Mouse (Mus musculus): ENCODE data around the gene Atxn7l3.

Gene Atxn7l3

DNA sequence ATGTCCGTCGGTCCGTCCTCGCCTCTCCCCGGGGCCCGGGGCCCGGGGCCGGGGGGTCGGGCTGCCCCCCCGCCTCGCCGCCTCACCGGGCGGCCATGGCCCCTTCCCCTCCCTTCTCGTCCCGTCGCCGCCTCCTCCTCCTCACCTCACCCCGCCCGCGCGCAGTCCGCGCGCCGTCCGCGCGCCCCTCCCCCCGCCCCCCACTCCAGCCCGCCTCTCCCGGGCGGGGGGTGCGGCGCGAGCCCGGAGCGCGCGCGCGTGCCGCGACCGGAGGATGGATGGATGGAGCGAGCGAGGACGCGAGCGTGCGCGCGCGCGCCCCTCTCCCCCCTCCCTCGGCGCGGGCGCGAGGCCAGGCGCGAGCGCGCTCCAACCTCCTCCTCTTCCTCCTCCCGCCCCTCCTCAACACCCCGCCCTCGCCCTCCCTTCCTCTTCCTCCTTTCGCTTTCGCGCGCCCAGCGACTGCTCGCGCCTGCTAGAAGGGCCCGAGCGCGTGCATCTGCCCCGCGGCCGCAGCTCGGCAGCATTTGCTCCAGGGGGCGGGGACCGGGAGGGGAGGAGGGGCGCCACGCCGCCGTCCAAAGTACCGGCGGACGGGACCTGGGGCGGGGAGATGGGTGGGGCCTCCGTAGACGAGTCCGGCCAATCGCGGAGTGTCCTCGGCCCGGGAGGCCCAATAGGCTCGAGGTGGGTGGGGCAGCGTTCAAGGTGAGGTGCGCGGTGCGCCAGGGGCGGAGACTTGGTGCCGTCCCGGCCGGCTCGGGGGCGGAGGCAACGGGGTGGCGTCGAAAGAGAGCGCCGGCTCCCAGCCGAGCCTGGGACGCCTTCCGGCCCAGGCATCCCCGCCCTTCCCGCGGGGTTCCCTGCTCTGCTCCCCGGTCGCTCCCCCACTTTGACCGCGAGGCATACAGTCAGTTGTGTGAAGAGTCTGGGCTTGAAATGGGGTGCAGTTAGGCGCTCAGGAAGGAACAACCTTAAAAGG lies at the start of gene Atxn7l3:
Gene Atxn7l3 (minus strand): TSS at position 141 of the 982 bp plus-strand sequence.
- peak; percentile 98 for DNase-seq (ENCODE audit: low spot score)

DNA sequence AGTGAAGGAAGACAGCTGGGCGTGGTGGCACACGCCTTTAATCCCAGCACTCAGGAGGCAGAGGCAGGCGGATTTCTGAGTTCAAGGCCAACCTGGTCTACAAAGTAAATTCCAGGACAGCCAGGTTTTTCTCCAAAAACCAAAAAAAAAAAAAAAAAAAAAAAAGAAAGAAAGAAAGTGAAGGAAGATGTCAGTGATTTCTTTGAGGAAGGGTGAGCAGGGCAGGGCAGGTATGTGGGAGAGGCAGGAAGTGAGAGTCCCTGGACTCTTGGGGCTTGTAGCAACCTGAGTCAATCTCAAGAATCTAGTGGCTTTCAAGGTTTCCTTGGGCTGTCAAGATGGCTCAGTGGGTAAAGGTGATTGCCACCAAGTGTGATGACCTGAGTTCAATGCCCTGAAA lies 48.0 kb upstream of the Atxn7l3 start:
- no peak for DNase-seq (ENCODE audit: low spot score)

DNA sequence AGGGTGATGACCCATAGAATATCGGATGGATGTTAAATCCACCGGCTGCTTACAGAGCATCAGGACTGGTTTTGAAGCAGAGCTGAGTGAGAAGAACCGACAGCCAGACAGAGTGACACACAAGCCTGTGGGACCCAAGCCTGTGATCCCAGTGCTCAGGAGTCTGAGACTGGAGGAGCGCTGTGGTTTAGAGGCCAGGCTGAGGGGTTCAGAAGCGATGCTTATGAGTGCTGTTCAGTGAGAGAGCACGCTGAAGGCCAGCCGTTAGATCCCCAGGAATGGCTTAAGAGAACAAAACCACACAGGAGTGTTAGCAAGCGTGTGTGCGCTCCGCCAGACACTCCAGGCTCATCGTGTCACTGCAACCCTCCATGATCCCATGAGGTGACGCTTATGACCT lies 46.3 kb upstream of the Atxn7l3 start:
- no peak for DNase-seq (ENCODE audit: low spot score)

DNA sequence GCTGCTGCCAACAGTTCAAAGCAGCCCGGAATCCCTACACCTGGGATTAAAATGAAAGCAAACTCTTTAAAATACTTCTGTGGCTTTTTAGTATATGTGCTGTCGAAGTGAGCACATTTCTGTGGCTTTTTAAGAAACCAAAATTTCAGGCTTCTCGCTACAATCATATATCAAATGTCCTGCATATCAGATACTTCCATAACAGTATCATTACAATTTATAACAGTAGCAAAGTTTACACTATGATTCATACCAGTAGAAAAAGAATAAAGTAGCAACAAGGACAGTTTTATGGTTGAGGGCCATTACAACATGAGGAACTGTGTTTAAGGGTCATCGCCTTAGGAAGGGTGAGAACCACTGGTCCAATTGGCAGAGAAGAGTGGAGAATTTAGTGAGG lies 44.7 kb upstream of the Atxn7l3 start:
- DNase-seq (ENCODE audit: low spot score) = no peak

DNA sequence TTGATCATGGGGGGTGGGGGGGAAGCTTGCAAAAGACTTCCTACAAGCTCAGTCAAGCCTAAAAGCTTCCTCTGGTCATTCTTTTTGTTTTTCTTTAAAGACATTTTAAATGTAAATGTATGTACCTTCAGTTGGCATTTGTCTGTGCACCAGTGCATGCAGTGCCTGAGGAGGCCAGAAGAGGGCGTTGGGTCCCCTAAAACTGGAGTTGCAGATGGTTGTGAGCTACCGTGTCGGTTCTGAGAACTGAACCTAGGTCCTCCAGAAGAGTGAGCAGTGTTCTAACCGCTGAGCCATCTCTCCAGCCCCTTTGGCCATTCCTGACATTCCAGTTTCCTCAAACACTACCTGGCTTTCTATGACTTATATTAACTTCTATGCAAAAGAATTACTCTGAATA lies 43.2 kb upstream of the Atxn7l3 start:
- DNase-seq (ENCODE audit: low spot score) = no peak

DNA sequence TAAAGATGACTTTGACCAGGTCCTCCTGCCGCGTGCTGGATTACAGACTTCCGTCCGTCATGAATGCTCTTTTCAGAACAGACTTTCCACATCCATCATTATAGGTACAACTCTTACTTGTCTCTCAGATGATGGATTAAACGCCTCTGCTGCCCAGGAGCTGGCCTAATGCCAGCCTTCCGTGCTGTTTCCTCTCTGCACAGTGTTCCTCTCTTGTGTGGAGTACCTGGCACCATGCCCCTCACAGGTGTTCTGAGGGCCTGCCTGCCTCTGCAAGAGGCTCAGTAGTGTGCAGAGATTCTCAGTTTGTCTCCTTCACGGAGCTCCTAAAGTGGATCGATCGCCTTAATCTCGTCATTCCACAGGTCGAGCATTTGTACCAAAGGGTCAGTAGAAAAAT lies 42.8 kb upstream of the Atxn7l3 start:
- DNase-seq (ENCODE audit: low spot score) = no peak

DNA sequence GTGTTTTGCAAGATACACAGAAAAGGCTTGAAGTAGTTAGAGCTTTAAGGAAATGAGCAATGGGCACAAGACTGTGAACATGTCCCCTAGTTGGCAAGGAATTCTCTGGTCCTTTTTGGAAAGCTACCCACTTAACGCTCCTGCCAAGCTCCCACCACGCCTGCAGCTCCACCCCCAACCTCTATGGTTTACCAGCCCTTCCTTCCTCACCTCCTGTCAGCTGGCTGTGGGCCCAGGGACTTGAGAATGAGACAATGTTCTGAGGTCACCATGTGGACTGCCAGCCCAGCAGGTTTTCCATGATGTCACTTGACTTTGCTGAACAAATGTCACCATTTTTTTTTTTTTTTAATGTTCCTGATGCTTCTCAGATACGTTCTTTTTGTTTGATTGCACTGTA lies 42.1 kb upstream of the Atxn7l3 start:
- peak; percentile 26 for DNase-seq (ENCODE audit: low spot score)

DNA sequence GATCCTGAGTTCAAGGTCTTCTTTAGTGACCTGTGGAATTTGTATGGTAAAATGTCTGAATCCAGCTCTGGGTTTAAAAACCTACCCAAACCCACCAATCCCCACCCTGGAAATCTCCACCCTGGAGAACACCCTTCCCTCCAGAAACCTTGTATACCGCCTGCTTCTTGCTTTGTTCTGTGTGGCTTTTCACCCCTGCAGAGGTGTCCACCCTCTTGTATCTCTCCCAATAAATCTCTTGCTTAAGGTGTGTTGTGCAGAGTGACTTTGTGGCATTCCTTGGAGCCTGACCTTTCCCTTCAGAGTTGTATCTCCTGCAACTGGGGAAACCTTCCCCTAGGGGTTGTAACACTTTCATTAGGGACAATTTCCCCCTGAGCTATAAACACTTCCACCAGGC lies 41.5 kb upstream of the Atxn7l3 start:
- no peak for DNase-seq (ENCODE audit: low spot score)

DNA sequence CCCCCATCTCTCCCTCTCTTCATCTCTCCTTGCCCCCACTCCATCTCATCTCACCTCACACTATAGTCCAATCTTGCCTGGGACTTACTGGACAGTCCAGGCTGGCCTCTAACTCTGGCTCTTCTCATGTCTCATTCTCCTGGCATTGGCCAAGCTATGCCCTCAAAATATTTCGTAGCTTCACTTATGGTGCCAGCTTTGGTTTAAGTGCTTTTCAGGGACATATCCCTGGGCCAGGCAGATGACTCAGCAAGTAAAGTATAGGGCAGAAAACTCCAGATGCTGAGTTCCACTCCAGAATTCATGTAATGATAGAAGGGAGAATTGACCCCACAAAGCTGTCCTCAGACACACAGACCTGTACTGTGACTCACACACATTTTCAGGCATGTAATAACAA lies 39.8 kb upstream of the Atxn7l3 start:
- DNase-seq (ENCODE audit: low spot score) = no peak

DNA sequence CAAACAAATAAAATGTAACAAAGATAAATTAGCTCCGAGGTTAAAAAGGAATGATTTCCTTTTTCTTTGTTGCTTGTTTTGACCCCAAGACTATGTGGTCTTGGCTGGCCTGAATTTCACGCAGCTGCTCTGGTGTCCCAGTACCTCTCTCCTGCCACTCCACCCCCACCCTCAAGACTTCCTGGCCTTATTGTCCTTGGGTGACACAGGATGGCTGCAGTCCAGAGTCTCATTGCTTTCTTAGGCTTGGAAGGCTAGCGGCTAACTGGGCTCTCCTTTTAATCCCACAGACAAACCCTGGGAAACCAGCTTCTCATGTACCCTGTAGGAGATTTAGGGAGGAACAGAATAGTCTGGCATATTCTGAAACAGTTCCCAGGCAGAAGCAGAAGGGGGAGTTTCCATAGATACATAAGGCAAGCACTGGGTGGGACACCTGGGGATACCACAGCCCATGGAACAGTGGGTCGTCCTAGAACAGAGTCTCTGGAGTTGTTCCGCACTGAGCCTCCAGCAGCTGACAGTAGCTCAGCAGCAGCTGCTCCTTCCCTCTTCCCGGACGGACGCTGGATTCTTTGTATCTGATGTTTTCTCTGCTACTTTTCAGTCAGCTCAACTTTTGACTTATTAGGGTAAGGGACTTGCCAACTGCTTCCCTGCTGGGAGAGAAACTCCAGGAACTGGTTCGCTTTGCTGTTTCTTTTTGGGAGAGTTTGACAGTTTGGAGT lies 38.7 kb upstream of the Atxn7l3 start:
- DNase-seq (ENCODE audit: low spot score) = no peak

DNA sequence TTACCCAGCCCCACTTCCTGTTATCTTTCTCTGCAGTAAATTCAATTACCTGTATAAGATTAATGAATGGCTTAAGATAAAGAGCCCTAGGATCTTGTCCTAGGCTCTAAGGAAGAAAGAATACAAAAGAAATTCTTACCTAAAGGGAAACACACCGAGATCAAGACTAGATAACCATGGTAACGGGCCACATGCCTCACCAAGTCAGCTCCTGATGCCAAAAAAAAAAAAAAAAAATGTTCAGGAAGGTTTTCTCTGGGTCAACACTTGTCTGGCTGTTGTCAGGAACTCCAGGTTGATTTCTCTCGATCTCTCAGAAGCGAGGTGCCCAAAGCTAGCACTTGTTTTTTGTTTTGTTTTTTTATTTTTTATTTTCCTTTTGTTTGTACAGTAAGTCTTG lies 37.6 kb upstream of the Atxn7l3 start:
- no peak for DNase-seq (ENCODE audit: low spot score)

DNA sequence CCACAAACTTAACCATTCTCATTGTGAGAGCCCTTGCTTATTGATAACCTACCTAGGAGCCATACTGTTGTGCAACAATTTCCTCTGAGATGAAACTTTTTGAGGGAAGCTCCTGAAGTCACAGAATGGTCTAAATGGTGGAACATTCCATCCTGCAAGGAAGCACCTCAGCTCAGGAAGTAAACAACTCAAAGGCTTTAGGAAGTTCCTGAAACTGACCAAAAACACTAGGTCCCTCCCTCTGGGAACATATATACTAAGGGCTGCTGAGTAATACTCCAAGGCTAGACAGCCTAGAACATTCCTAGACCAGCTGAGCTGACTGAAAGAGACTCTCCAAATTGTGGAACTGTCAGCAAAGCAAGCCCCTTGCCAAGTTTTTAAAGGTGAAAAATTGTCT lies 36.6 kb upstream of the Atxn7l3 start:
- DNase-seq (ENCODE audit: low spot score) = no peak

DNA sequence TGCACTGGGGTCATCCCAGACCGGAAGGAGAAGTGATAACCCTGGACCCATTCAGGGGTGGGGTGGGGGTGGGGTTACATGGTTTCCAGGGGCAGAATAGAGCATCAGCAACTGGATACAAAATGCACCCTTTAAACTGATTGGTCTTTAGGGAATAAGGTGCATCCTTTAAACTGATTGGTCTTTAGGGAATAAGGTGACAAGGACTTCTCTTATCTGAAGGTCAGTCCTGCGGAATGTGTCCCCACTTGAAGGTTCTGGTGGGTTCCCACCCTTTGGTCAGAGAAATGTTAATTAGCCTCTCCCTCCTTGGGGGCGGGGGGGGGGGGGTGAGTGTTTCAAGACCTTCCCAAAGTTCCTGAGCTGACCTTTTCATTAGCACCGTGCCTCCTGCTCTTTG lies 35.4 kb upstream of the Atxn7l3 start:
- DNase-seq (ENCODE audit: low spot score) = no peak

DNA sequence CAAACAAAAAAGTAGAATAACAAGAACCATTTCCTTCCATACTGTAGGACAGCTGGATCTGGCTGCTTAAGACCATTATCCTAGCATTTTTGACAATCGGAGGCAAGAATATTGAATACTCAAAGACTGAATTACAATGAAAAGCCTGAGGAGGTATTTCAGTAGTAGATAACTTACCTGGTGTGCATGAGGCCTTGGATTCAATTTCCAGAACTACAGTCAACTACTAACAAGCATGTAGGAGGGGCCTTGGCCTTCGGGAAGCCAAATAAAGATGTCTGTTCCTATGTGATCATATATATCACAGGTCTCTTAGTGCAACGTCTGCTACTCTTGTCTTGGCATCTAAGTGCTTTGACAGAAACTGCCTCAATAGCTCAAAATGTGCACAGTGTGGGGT lies 33.6 kb upstream of the Atxn7l3 start:
- DNase-seq (ENCODE audit: low spot score) = no peak

DNA sequence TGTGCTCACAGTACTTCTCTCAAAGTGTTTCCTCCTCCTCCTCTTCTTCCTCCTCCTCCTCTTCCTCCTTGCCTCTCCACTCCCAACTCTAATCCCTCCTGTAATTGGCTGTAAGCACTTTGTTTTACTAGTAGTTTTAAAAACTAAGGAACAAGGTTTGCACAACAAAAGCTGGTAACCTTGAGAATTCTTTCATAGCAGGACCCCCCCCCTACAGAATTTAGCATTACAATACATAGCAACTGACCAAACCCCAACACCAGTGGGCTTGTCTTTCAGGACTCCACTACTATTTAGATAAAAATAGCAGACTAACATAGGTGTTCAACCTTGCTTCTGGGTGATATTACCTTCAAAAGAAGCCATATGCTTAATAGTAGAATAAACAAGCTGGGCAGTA lies 33.1 kb upstream of the Atxn7l3 start:
- no peak for DNase-seq (ENCODE audit: low spot score)

DNA sequence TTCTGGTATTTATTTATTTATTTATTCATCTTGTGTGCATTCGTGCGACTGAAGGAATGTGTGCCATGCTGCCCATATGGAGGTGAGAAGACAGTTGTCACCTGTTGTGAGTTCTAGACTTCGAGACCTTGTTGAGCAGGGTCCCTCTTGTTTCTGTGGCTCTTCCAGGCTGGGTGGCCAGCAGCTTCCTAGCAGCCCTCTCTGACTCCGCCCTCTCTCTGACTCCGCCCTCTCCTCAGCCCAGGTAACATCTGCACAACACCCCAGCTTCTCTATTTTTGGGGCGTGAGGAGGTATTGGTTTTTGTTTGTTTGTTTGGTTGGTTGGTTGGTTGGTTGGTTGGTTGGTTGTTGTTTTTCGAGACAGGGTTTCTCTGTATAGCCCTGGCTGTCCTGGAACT lies 31.4 kb upstream of the Atxn7l3 start:
- DNase-seq (ENCODE audit: low spot score) = no peak

DNA sequence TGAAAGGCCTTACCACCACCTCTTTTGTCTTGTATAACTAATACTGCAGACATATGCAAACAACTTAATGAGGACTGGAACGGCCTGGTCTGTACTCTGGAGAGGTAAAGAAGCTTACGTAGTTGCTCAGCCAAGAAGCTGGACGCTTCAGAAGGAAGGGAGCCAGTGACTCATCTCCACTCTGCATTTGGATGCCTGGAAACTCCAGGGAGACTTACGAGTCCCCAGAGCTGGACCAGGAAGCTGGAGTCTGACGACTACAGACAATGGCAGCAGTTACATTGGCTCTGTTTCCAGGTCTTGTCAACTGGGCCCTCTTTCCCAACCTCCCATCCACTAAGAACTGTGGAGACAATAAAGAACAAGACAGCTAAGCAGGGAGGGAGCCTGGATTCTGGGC lies 30.8 kb upstream of the Atxn7l3 start:
- DNase-seq (ENCODE audit: low spot score) = no peak

DNA sequence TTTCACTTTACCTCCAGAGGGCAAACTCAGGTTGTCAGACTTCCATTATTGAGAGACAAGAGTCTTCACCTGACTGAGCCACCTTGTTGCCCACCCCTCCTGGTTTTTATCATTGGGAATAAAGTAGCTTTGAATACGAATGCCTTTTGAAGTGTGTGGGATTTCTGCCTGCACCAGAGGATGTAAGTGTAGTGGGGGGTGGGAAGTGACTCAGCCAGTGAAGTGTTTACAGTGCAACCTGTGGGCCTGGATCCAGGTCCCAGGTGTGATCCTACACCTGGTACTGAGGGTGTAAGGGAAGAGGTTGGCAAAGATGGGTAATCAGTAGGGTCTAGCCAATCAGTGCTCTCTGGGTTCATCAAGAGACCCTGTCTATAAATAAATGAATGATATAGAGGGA lies 27.1 kb upstream of the Atxn7l3 start:
- no peak for DNase-seq (ENCODE audit: low spot score)

DNA sequence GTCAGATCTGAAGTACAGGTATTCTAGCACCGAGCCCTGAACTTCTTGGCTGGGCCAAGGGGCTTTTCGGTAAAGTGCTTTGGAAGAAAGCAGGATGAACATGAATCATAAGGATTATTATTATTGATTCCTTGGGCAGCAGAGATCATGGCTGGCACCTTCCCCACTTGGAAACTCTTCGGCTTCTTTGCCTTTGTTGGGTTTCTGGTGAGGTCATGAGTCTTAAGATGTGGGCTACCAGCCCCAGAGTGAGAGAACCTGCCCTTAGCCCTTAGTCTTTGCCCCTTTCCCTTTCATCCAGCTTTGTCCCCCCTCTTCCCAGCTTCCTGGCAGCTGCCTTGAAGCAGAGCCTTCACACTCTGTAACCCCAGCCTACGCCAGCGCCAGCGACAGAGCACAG lies 25.5 kb upstream of the Atxn7l3 start:
- DNase-seq (ENCODE audit: low spot score) = no peak

DNA sequence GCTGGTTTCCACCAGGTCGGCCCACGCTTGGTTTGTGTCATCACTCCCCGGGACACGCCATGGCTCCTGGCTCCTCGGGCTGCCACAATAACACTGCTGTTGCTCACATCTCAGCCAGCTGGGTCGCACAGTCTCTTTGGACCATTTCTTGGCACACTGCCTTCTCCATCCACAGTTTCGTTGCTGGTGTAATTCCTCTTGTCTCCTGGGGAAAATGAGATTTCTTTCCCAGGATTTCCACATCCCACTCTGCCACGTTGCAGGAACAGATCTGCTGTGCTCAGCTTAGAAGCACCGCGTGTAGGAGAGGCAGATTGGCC lies 24.2 kb upstream of the Atxn7l3 start:
- no peak for DNase-seq (ENCODE audit: low spot score)

DNA sequence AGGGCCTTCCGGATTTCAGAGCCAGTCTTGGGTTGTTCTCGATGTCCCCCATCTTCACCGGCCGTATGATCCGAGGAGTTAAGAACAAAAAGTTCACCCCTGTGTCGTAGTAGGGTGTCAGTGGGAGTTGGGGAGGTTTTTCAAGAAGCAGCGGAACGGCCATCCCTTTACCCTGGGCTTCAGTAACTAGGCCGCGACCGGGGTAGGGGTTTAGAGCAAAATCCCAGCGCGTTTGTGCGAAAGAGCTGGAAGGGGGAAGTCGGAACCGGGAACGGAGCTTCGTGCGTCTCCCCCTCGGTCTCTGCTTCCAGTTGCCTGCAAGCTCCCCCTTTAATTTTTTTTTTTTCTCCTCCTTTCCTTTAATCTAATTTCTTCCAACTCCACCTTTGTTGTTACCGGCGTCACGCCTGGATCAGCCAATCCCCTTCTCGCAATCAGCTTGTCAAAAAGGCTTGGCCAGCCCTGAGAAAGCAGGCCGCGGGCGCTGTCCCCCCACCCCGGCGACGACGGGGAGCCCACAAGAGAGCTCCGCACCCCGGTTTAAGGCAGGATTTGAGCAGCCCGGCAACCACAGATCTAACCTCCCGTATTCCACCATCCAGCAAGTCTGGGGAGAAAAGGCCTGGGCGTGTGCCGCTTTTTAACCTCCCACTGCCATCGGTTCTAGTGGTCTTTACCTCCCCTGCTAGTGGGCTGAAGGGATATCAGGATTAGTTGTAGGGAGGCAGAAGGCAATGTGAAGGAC lies 23.7 kb upstream of the Atxn7l3 start:
- peak; percentile 88 for DNase-seq (ENCODE audit: low spot score)

DNA sequence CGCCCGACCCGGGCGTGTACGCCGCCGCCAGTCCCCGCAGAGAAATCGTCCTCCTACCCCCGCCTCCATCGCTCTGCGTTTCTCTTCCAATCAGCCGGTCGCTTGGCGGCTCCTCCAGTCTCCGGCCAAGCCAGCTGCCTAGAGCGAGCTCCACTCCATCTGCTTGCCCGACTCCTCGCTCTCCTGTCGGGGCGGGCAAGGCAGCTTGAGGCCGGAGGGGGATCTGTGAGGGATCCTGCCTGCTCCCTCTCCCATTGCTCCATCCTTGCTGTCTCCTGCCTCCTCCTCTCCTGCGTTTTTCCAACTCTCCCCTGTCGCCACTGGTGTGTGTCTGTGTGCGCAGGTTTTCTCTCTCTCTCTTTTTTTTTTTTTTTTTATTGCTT lies 23.0 kb upstream of the Atxn7l3 start, which contains the start of gene Ubtf:
Gene Ubtf (minus strand): TSS at position 333 of the 383 bp plus-strand sequence.
- DNase-seq (ENCODE audit: low spot score) = no peak

All from left cerebral cortex, adult 11 months (tissue).